In the genomic region with DNA sequence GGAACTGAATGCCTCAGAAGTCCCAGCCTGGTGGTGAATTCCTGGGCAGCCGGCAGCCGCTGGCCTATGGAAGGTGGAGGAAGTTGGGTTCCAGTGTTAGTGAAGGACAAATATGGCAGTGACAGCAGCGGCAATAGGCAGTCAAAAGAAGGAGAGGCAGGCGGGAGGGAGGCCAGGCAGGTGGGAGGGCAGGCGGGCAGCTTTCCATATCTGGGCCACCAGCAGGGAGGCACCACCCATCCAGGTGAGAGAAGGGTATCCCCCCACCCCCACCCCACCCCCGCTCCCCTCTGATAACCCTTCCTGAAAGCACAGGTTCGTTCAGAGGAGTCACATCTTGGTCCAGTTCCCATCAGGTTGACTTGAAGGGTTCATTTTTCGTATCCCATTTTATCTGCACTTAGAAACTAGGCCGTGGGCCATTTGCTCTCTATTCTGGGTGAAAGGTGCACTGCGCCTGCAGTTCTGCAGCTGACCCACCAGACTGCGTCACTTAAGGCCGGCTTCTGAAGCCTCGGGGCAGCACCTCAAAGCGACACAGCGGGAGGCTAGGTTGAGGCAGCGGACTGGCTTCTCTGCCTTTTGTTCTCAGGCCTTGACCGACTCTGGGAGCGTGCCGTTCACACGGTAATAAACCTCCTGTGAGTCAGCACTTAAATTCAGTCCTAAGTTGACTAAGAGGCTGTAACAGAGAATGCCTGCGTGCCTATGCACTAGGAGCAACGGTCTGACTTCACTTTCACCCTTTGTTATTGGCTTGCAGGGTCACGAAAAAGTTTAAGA, we compare ENCODE assay signal across 9 mouse cellular contexts. TPM values are rescaled to one million over a fixed set of nuclear protein-coding genes. Genes with fewer than 3 reads are reported as not detected.
A peak's percentile ranks its signal among the peaks of the same experiment; 100 is the strongest.
DNase-seq lines count a peak whose midpoint lies in the region; ATAC-seq and TF ChIP-seq lines count a peak whose summit lies in the region.
"Had no signal": no experiment of that assay in that cellular context is flagged by ENCODE, and none has a peak within 500 bp of the region (broad histone marks: within the 10 kb centered on the region; RNA-seq: fewer than 3 reads in every experiment).

No protein-coding gene starts in this region.

- DNase-seq in hindbrain, embryonic 10.5 days (ENCODE audit: low spot score), result peak; percentile 40
- peak; percentile 81 for DNase-seq in WW6 (ENCODE audit: low read depth, low spot score)
- peak; percentile 50 for DNase-seq in hindbrain, embryonic 11.5 days (ENCODE audit: low spot score)
- DNase-seq in neural tube, embryonic 10.5 days (ENCODE audit: extremely low spot score, low spot score), result peak; percentile 49
- DNase-seq in frontal cortex, postnatal 25 days (ENCODE audit: low spot score in 2 of 2), result no peak
- DNase-seq in urinary bladder, adult 18-20 months (ENCODE audit: low spot score in 2 of 2), result no peak
- no peak for DNase-seq in layer of hippocampus, adult 2 months (ENCODE audit: low spot score in 2 of 2)
- DNase-seq: right cerebral cortex, postnatal 25 days had no signal

- peaks cover 46% of the 10 kb centered on the region for H3K27me3 ChIP-seq in hindbrain, embryonic 10.5 days (ENCODE audit: insufficient read depth, poor library complexity, severe bottlenecking)
- H3K27me3 ChIP-seq in hindbrain, embryonic 13.5 days, result peaks cover 27% of the 10 kb centered on the region
- H3K27me3 ChIP-seq in hindbrain, embryonic 11.5 days (ENCODE audit: control insufficient read depth, insufficient read depth, low read length), result peaks cover 6% of the 10 kb centered on the region

- H3K4me3 ChIP-seq in hindbrain, embryonic 10.5 days, result peak overlapping the region; percentile 26
- H3K4me3 ChIP-seq in hindbrain, embryonic 13.5 days, result no peak overlapping the region
- H3K4me3 ChIP-seq in hindbrain, embryonic 11.5 days (ENCODE audit: low read depth, low read length), result no peak overlapping the region
- no peak overlapping the region for H3K4me3 ChIP-seq in layer of hippocampus, adult 2 months

- no peak overlapping the region for H3K4me2 ChIP-seq in hindbrain, embryonic 13.5 days
- H3K4me2 ChIP-seq in hindbrain, embryonic 11.5 days (replicated peaks; ENCODE audit: low read depth, low read length), result 0 out of 2 replicates have a peak overlapping the region, but pooled peaks have one; percentile 7

- TF ChIP-seq CTCF in layer of hippocampus, adult 2 months (conservative IDR thresholded peaks at IDR 0.05), result no peak

- H3K9ac ChIP-seq in hindbrain, embryonic 13.5 days, result no peak overlapping the region; the same call in 1 of the 2 replicates
- no peak overlapping the region for H3K9ac ChIP-seq in hindbrain, embryonic 11.5 days (ENCODE audit: low read depth, low read length)

- no peak for ATAC-seq in hindbrain, embryonic 13.5 days (ENCODE audit: low FRiP score)
- no peak for ATAC-seq in hindbrain, embryonic 11.5 days (ENCODE audit: low FRiP score)

- H3K9me3 ChIP-seq in hindbrain, embryonic 10.5 days, result no peaks in the 10 kb centered on the region
- H3K9me3 ChIP-seq in hindbrain, embryonic 13.5 days, result no peaks in the 10 kb centered on the region
- H3K9me3 ChIP-seq in hindbrain, embryonic 11.5 days (ENCODE audit: control insufficient read depth, low read length), result no peaks in the 10 kb centered on the region

- peaks cover 16% of the 10 kb centered on the region for H3K4me1 ChIP-seq in hindbrain, embryonic 10.5 days (replicated peaks)
- H3K4me1 ChIP-seq in hindbrain, embryonic 13.5 days (replicated peaks), result peaks cover 5% of the 10 kb centered on the region
- H3K4me1 ChIP-seq in hindbrain, embryonic 11.5 days (replicated peaks; ENCODE audit: control insufficient read depth, insufficient read depth, low read length), result no peaks in the 10 kb centered on the region

- WGBS in hindbrain, embryonic 10.5 days, result 12% methylated on average over 23 of the region's 23 CpGs
- WGBS in hindbrain, embryonic 13.5 days, result 7% methylated on average over 23 of the region's 23 CpGs
- WGBS in hindbrain, embryonic 11.5 days, result 10% methylated on average over 23 of the region's 23 CpGs

- H3K36me3 ChIP-seq in hindbrain, embryonic 10.5 days, result no peaks in the 10 kb centered on the region
- no peaks in the 10 kb centered on the region for H3K36me3 ChIP-seq in hindbrain, embryonic 13.5 days
- no peaks in the 10 kb centered on the region for H3K36me3 ChIP-seq in hindbrain, embryonic 11.5 days (ENCODE audit: control insufficient read depth, insufficient read depth, low read length)

- H3K27ac ChIP-seq in hindbrain, embryonic 10.5 days, result peak overlapping the region; percentile 36
- H3K27ac ChIP-seq in hindbrain, embryonic 13.5 days, result no peak overlapping the region
- no peak overlapping the region for H3K27ac ChIP-seq in hindbrain, embryonic 11.5 days (ENCODE audit: low read depth, low read length)
- H3K27ac ChIP-seq in layer of hippocampus, adult 2 months, result no peak overlapping the region

RNA-seq across cellular contexts. Expression of a gene that starts 1.4 kb away (rescaled TPM):
- 20.9 and 23.7 TPM in 2 replicates for polyA plus RNA-seq in hindbrain, embryonic 10.5 days (2016; fragmentation: Nextera tagmentation; extraction: Ambion mirVana)
- 0.82 and 0.98 TPM in 2 replicates for polyA plus RNA-seq in hindbrain, embryonic 13.5 days (2015; fragmentation: Nextera tagmentation; extraction: Ambion mirVana)
- polyA plus RNA-seq in hindbrain, embryonic 11.5 days (2014; fragmentation: Nextera tagmentation; extraction: Ambion mirVana), result 17.1 and 18.7 TPM in 2 replicates
- under 1 TPM; 0.27 to 0.69 TPM for total RNA-seq in layer of hippocampus, adult 2 months (2021)

RNA-seq across cellular contexts. Expression of a gene that starts 19.7 kb away (rescaled TPM):
- polyA plus RNA-seq in hindbrain, embryonic 10.5 days (2016; fragmentation: Nextera tagmentation; extraction: Ambion mirVana), result 55.6 and 68.3 TPM in 2 replicates
- 81.3 and 88.2 TPM in 2 replicates for polyA plus RNA-seq in hindbrain, embryonic 13.5 days (2015; fragmentation: Nextera tagmentation; extraction: Ambion mirVana)
- 60.5 and 64.1 TPM in 2 replicates for polyA plus RNA-seq in hindbrain, embryonic 11.5 days (2014; fragmentation: Nextera tagmentation; extraction: Ambion mirVana)
- 10 to 100 TPM; 49.0 to 50.5 TPM for total RNA-seq in layer of hippocampus, adult 2 months (2021)

RNA-seq across cellular contexts. Expression of a gene that starts 20.0 kb away (rescaled TPM):
- 250 and 261 TPM in 2 replicates for polyA plus RNA-seq in hindbrain, embryonic 10.5 days (2016; fragmentation: Nextera tagmentation; extraction: Ambion mirVana)
- polyA plus RNA-seq in hindbrain, embryonic 13.5 days (2015; fragmentation: Nextera tagmentation; extraction: Ambion mirVana), result 179 and 185 TPM in 2 replicates
- 211 and 213 TPM in 2 replicates for polyA plus RNA-seq in hindbrain, embryonic 11.5 days (2014; fragmentation: Nextera tagmentation; extraction: Ambion mirVana)
- 10 to 100 TPM; 54.6 to 54.8 TPM for total RNA-seq in layer of hippocampus, adult 2 months (2021)

RNA-seq across cellular contexts. Expression of a gene that starts 37.9 kb away (rescaled TPM):
- 2.4 TPM in 2 replicates for polyA plus RNA-seq in hindbrain, embryonic 10.5 days (2016; fragmentation: Nextera tagmentation; extraction: Ambion mirVana)
- 1.4 and 4.5 TPM in 2 replicates for polyA plus RNA-seq in hindbrain, embryonic 13.5 days (2015; fragmentation: Nextera tagmentation; extraction: Ambion mirVana)
- polyA plus RNA-seq in hindbrain, embryonic 11.5 days (2014; fragmentation: Nextera tagmentation; extraction: Ambion mirVana), result 1.8 and 2.1 TPM in 2 replicates
- total RNA-seq in layer of hippocampus, adult 2 months (2021), result 1 to 10 TPM in 1 of 2 experiments, under 1 TPM in 1; 0.44 to 1.4 TPM

RNA-seq across cellular contexts. Expression of a gene that starts 50.9 kb away (rescaled TPM):
- 0.11 TPM in 1 of 2 replicates, not detected in the other for polyA plus RNA-seq in hindbrain, embryonic 10.5 days (2016; fragmentation: Nextera tagmentation; extraction: Ambion mirVana)
- 0.17 TPM in 1 of 2 replicates, not detected in the other for polyA plus RNA-seq in hindbrain, embryonic 13.5 days (2015; fragmentation: Nextera tagmentation; extraction: Ambion mirVana)
- not detected in 2 replicates for polyA plus RNA-seq in hindbrain, embryonic 11.5 days (2014; fragmentation: Nextera tagmentation; extraction: Ambion mirVana)
- total RNA-seq in layer of hippocampus, adult 2 months (2021), result under 1 TPM in 1 of 2 experiments, not detected in 1; 0.42 TPM

Comparison
In these comparisons a context has a peak if more than half of its experiments do, and no peak if none do; other contexts are left out.
1. DNase-seq: peak in hindbrain, embryonic 10.5 days (single experiment), WW6 (single experiment), hindbrain, embryonic 11.5 days (single experiment) and neural tube, embryonic 10.5 days (single experiment); none in frontal cortex, postnatal 25 days (0 of 2), urinary bladder, adult 18-20 months (0 of 2) and layer of hippocampus, adult 2 months (0 of 2).